Mouse (Mus musculus) liver, postnatal 0 days (tissue): ENCODE measurements around the gene Tmem86a.

ENCODE experiments used
- CTCF ChIP-seq: sonication (generic); IDR thresholded peaks from 2 replicates; pipeline ENCODE4 v1.5.1; 2016; ENCODE audit warnings: antibody characterized with exemption, low read depth
- EP300 ChIP-seq: IDR thresholded peaks from 2 replicates; pipeline ENCODE4 v1.6.1; 2016; ENCODE audit warnings: antibody characterized with exemption, low read depth, mild to moderate bottlenecking

- TF ChIP-seq CTCF = peak; percentile 78
- no peak for TF ChIP-seq EP300
Observed at GRCm38 (mm10) chr7:47007818-47008167, 42.6 kb upstream of the Tmem86a start.
